Mouse (Mus musculus) kidney, adult 2 months (tissue): ENCODE results near the gene Urad.

Source experiments
- CTCF ChIP-seq: fragments of 200-500 bp; conservative IDR thresholded peaks from 2 replicates; pipeline ENCODE4 v1.5.1; 2011; ENCODE audit warnings: low read depth, mild to moderate bottlenecking, control low read depth, low read length, moderate library complexity, mixed read lengths; ENCODE audit not compliant: insufficient read depth, insufficient read length
- POLR2A ChIP-seq: fragments of 200-500 bp; IDR thresholded peaks from one replicate; pipeline ENCODE4 v1.6.1; 2011; ENCODE audit warnings: low read depth, low read length, control low read depth

DNA sequence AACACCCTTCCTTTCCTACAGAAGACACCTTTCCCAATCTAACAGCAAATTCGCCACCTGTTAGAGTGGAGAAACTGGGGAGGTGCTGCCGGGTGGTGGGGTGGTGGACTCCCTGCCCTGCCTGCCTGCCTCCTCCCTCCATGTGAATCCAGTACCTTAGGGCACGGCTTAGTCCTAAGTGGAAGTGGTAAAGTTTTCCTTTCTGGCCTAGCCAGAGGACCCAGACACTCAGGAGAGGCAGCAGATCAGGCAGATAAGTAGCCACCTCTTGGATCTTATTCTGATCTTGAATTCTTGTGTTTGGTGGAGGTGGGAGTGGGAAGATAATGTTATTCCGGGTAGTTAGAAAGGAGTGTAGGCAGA, 22.3 kb downstream of the Urad start:
- no peak for TF ChIP-seq CTCF
- no peak for TF ChIP-seq POLR2A
